Mouse (Mus musculus): ENCODE measurements at regions not wholly inside any gene's neighbourhood (a gene's known extent, or its start where the extent isn't known, plus 50 kb on each side); places are given as distances from the start of the nearest gene placed in this dataset.

DNA sequence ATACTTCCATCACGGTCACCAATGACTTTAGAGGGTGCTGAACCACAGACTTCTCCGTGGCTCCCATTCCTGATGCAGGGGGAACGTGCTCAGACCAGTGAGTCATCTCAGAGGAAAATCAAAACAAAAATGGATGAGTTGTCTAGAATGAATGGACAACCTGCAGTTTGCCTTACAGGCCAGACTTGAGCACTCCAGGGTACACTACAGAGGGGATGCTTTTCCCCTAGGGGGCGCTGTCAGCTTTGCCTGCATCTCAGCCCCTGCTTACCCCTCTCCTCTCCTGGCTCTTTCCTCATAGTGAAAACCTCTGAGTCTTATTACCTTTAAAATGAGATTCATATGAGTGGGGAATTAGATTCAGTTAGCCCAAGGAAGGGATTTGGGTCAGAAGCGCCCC, 75.4 kb upstream of the Wscd1 start:
- peak; percentile 65 for DNase-seq (ENCODE audit: low read depth)
- peak; percentile 70 for TF ChIP-seq CTCF (IDR thresholded peaks at IDR 0.05; ENCODE audit: borderline replicate concordance, extremely low read depth, insufficient read depth, insufficient read length)
- no peak for TF ChIP-seq POLR2A (IDR thresholded peaks at IDR 0.05; ENCODE audit: borderline replicate concordance, extremely low read depth, insufficient read depth, insufficient read length, poor library complexity, severe bottlenecking)

DNA sequence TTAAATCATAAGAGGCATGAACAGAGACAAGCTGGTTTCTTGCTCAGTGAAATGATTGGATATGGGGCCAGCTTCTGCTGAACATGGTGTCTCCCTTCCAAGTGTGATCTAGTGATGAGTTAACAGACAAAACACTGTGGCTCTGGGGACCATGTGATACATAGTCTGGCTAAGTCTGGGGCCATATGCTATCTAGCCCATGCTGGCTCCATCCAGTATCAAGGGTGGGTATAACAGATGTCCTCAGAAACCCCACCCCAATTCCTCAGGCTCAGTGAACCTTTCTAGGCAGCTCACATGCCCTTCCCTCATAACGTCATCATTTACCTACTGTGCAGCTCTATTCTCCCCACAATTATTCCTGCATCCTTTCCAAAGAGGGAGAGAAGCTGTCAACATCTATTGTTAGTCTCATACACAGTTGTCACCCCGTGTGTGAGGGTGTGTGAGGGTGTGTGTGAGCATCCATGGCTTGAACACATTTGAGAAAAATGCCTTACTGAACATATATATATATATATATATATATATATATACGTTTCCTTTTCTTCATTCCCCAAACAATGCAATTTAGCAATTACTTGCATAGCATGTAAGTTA, 73.9 kb upstream of the Wscd1 start:
- DNase-seq (ENCODE audit: low read depth) = peak; percentile 81
- TF ChIP-seq CTCF (IDR thresholded peaks at IDR 0.05; ENCODE audit: borderline replicate concordance, extremely low read depth, insufficient read depth, insufficient read length) (no peak), POLR2A (IDR thresholded peaks at IDR 0.05; ENCODE audit: borderline replicate concordance, extremely low read depth, insufficient read depth, insufficient read length, poor library complexity, severe bottlenecking) (no peak)

DNA sequence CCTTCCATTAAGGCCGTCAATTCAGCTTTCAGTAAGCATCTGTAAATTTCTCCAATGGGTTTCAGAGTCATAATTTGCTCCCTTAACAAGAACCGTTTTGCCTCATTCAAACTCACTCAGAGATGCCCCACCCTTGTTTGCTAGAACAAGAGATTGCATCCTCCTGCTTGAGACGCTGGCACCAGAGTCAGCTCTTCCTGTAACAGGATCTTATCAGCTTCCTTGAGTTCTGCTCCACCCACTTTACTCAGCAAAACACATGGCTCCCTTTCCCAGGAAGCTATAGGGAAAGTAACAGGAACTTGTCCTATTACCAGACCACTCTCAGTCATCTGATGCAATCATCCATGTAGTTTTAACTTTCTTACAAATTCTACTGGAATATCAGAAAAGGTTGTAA, 52.7 kb upstream of the Wscd1 start:
- DNase-seq (ENCODE audit: low read depth) = no peak

DNA sequence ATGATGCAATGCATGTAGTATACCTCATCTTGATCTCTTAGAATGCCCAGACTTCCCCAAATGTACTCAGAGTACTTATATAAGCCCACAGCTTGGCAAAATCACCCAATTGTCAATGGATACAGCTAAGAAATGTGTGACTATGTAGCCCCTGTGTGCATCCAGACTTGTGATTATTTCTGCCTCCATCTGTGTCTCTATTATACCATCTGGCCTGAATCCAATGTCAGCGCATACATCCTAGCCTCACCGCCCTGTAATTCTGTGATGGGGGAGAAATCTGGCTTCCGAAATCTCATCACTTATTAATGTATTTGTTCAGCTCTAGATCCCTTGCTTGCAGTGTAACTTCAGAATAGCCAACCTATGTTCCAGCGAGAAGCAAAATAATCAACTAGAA, 50.9 kb upstream of the Wscd1 start:
- DNase-seq (ENCODE audit: low read depth) = peak; percentile 76
- TF ChIP-seq CTCF (IDR thresholded peaks at IDR 0.05; ENCODE audit: borderline replicate concordance, extremely low read depth, insufficient read depth, insufficient read length) (no peak), POLR2A (IDR thresholded peaks at IDR 0.05; ENCODE audit: borderline replicate concordance, extremely low read depth, insufficient read depth, insufficient read length, poor library complexity, severe bottlenecking) (no peak)

More for the DNA sequence above, 52.7 kb upstream of the Wscd1 start:
- no peak for TF ChIP-seq POLR2A (IDR thresholded peaks at IDR 0.05; ENCODE audit: borderline replicate concordance, extremely low read depth, insufficient read depth, insufficient read length, poor library complexity, severe bottlenecking)
- TF ChIP-seq CTCF (IDR thresholded peaks at IDR 0.05; ENCODE audit: borderline replicate concordance, extremely low read depth, insufficient read depth, insufficient read length) = no peak

Data from brain, embryonic 14.5 days (tissue).